Mouse (Mus musculus) lung, adult 18-20 months (tissue): ENCODE measurements around the gene Apbb2.

ENCODE experiments used
- DNase-seq, 2 experiments: peaks; one replicate each; pipeline ENCODE4 v3.0.0; 2022; ENCODE audit warnings: mixed read lengths in 2 of 2

Apbb2 gene

GRCm38 (mm10) chr5:66515271-66515670 is 103.3 kb downstream of the Apbb2 start:
- no peak for DNase-seq

GRCm38 (mm10) chr5:66514659-66515058 is 103.9 kb downstream of the Apbb2 start:
- no peak for DNase-seq

GRCm38 (mm10) chr5:66513412-66513811 is 105.2 kb downstream of the Apbb2 start:
- no peak for DNase-seq

GRCm38 (mm10) chr5:66512519-66512918 is 106.1 kb downstream of the Apbb2 start:
- DNase-seq, result no peak

GRCm38 (mm10) chr5:66510716-66511115 is 107.9 kb downstream of the Apbb2 start:
- no peak for DNase-seq

GRCm38 (mm10) chr5:66509151-66509550 is 109.4 kb downstream of the Apbb2 start:
- DNase-seq, result no peak

GRCm38 (mm10) chr5:66505578-66505977 is 113.0 kb downstream of the Apbb2 start:
- DNase-seq, result peak in 1 of 2 experiments; percentile 34

- DNase-seq, result no peak
Observed at GRCm38 (mm10) chr5:66505071-66505470, 113.5 kb downstream of the Apbb2 start.

- no peak for DNase-seq
Observed at GRCm38 (mm10) chr5:66504434-66504747, 114.2 kb downstream of the Apbb2 start.

GRCm38 (mm10) chr5:66503557-66504433 is 114.8 kb downstream of the Apbb2 start:
- peak; percentile 18 to 50 for DNase-seq

- no peak for DNase-seq
Observed at GRCm38 (mm10) chr5:66503033-66503432, 115.6 kb downstream of the Apbb2 start.

GRCm38 (mm10) chr5:66499621-66500020 is 119.0 kb downstream of the Apbb2 start:
- no peak for DNase-seq

- no peak for DNase-seq
Observed at GRCm38 (mm10) chr5:66498140-66498539, 120.4 kb downstream of the Apbb2 start.

GRCm38 (mm10) chr5:66497479-66498087 is 121.0 kb downstream of the Apbb2 start:
- DNase-seq, result peak in 1 of 2 experiments; percentile 10

- DNase-seq, result peak; percentile 53 to 58
Observed at GRCm38 (mm10) chr5:66496881-66497360, 121.7 kb downstream of the Apbb2 start.

GRCm38 (mm10) chr5:66494651-66495050 is 123.9 kb downstream of the Apbb2 start:
- DNase-seq, result no peak

GRCm38 (mm10) chr5:66492563-66492960 is 126.0 kb downstream of the Apbb2 start:
- no peak for DNase-seq

- DNase-seq, result no peak
Observed at GRCm38 (mm10) chr5:66491907-66492562, 126.5 kb downstream of the Apbb2 start.

- no peak for DNase-seq
Observed at GRCm38 (mm10) chr5:66486028-66486427, 132.6 kb downstream of the Apbb2 start.

GRCm38 (mm10) chr5:66476266-66476665 is 142.3 kb downstream of the Apbb2 start:
- DNase-seq, result no peak

GRCm38 (mm10) chr5:66475824-66476223 is 142.8 kb downstream of the Apbb2 start:
- no peak for DNase-seq

GRCm38 (mm10) chr5:66474153-66474552 is 144.4 kb downstream of the Apbb2 start:
- DNase-seq, result no peak

GRCm38 (mm10) chr5:66473599-66473998 is 145.0 kb downstream of the Apbb2 start:
- DNase-seq, result no peak

GRCm38 (mm10) chr5:66470837-66471236 is 147.7 kb downstream of the Apbb2 start:
- no peak for DNase-seq
